ENCODE assay signal across 22 mouse cellular contexts in genomic region chr11:96991501-96991900, GRCm38 (mm10). TPM values are rescaled to one million over a fixed set of nuclear protein-coding genes. Genes with fewer than 3 reads are reported as not detected.
DNase-seq lines count a peak whose midpoint lies in the region; ATAC-seq and TF ChIP-seq lines count a peak whose summit lies in the region.
"Had no signal": no experiment of that assay in that cellular context is flagged by ENCODE, and none has a peak within 500 bp of the region (broad histone marks: within the 10 kb centered on the region; RNA-seq: fewer than 3 reads in every experiment).

No protein-coding gene starts in this region.

- no peak for ATAC-seq in lung, embryonic 15.5 days (ENCODE audit: borderline replicate concordance, extremely low read depth, low FRiP score, low TSS enrichment)
- ATAC-seq in forebrain, postnatal 0 days: no peak
- ATAC-seq: forebrain, embryonic 15.5 days; hindbrain, embryonic 16.5 days; inflammation-experienced regulatory T-cells, adult 6 months had no signal

- H3K4me2 ChIP-seq in lung, embryonic 15.5 days: no peak overlapping the region
- H3K4me2 ChIP-seq in forebrain, postnatal 0 days (ENCODE audit: low read depth): no peak overlapping the region
- H3K4me2 ChIP-seq: embryonic facial prominence, embryonic 12.5 days; forebrain, embryonic 15.5 days; heart, embryonic 13.5 days; hindbrain, embryonic 12.5 days had no signal

- H3K79me2 ChIP-seq in C2C12 (ENCODE audit: control insufficient read depth, insufficient read depth): no peaks in the 10 kb centered on the region

- 56% methylated on average over 5 of the region's 5 CpGs for WGBS in lung, embryonic 15.5 days
- 81% methylated on average over 5 of the region's 5 CpGs for WGBS in forebrain, postnatal 0 days

- peak overlapping the region; percentile 6; the same call in 1 of the 2 replicates for H3K27ac ChIP-seq in lung, embryonic 15.5 days
- H3K27ac ChIP-seq in forebrain, postnatal 0 days (ENCODE audit: low read depth, low read length): no peak overlapping the region
- H3K27ac ChIP-seq: embryonic facial prominence, embryonic 12.5 days; forebrain, embryonic 15.5 days; gastrocnemius, adult 2 months; heart, embryonic 13.5 days; hindbrain, embryonic 12.5 days had no signal

- H3K27me3 ChIP-seq in lung, embryonic 15.5 days: peaks cover 2% of the 10 kb centered on the region; the same call in 1 of the 2 replicates
- no peaks in the 10 kb centered on the region for H3K27me3 ChIP-seq in C2C12 (ENCODE audit: control insufficient read depth, insufficient read depth, insufficient read length)
- H3K27me3 ChIP-seq in forebrain, postnatal 0 days (ENCODE audit: insufficient read depth, low read length): no peaks in the 10 kb centered on the region

- no peaks in the 10 kb centered on the region for H3K9me3 ChIP-seq in lung, embryonic 15.5 days
- H3K9me3 ChIP-seq in forebrain, postnatal 0 days (ENCODE audit: low read length): no peaks in the 10 kb centered on the region
- H3K9me3 ChIP-seq: embryonic facial prominence, embryonic 12.5 days; forebrain, embryonic 15.5 days; heart, embryonic 13.5 days; hindbrain, embryonic 12.5 days had no signal

- H3K79me3 ChIP-seq in C2C12 (ENCODE audit: low read depth): no peaks in the 10 kb centered on the region

- no peak overlapping the region for H3K4me3 ChIP-seq in lung, embryonic 15.5 days
- H3K4me3 ChIP-seq in C2C12 (ENCODE audit: insufficient read depth, poor library complexity, severe bottlenecking): no peak overlapping the region
- H3K4me3 ChIP-seq in forebrain, postnatal 0 days (ENCODE audit: low read depth, low read length): no peak overlapping the region
- H3K4me3 ChIP-seq: embryonic facial prominence, embryonic 12.5 days; forebrain, embryonic 15.5 days; gastrocnemius, adult 2 months; heart, embryonic 13.5 days; hindbrain, embryonic 12.5 days had no signal

- TF ChIP-seq CTCF in C2C12 (IDR thresholded peaks at IDR 0.05; ENCODE audit: control insufficient read depth, insufficient read depth, insufficient read length): no peak
- TF ChIP-seq CTCF in forebrain, postnatal 0 days (IDR thresholded peaks at IDR 0.05; ENCODE audit: low read depth): no peak

- H3K9ac ChIP-seq in lung, embryonic 15.5 days: no peak overlapping the region
- H3K9ac ChIP-seq in forebrain, postnatal 0 days: no peak overlapping the region
- H3K9ac ChIP-seq: embryonic facial prominence, embryonic 12.5 days; forebrain, embryonic 15.5 days; heart, embryonic 13.5 days; hindbrain, embryonic 12.5 days had no signal

- no peak overlapping the region for H3ac ChIP-seq in C2C12 (ENCODE audit: control insufficient read depth, insufficient read length, low read depth)

- H3K36me3 ChIP-seq in lung, embryonic 15.5 days: no peaks in the 10 kb centered on the region
- H3K36me3 ChIP-seq in C2C12 (ENCODE audit: control insufficient read depth, insufficient read depth): no peaks in the 10 kb centered on the region
- H3K36me3 ChIP-seq in forebrain, postnatal 0 days (ENCODE audit: insufficient read depth): no peaks in the 10 kb centered on the region
- H3K36me3 ChIP-seq: embryonic facial prominence, embryonic 12.5 days; forebrain, embryonic 15.5 days; heart, embryonic 13.5 days; hindbrain, embryonic 12.5 days had no signal

- peaks cover 48% of the 10 kb centered on the region for H3K4me1 ChIP-seq in lung, embryonic 15.5 days
- H3K4me1 ChIP-seq in forebrain, postnatal 0 days (ENCODE audit: insufficient read depth): no peaks in the 10 kb centered on the region

- DNase-seq in lung, adult 18-20 months: no peak
- peak; percentile 62 for DNase-seq in brain, adult 2 months (ENCODE audit: low read depth, low spot score)
- DNase-seq in forebrain, postnatal 0 days: no peak
- no peak for DNase-seq in heart, postnatal 4 days
- DNase-seq: adrenal gland, adult 8-10 months; adrenal gland, postnatal 36 days; cerebellum, adult 11-12 months; cerebellum, adult 9-10 months; cerebellum, postnatal 25 days; gastrocnemius, adult 2 months; gastrocnemius, postnatal 25 days; heart, postnatal 36 days had no signal

TF ChIP-seq in C2C12, 6 proteins besides CTCF, POLR2A, EP300 and RAD21:
- peak; percentile 15 for TF ChIP-seq FOSL1 (IDR thresholded peaks at IDR 0.05; ENCODE audit: insufficient read depth, low read length, poor library complexity, severe bottlenecking)
- no peak for TF ChIP-seq MYOD1 (IDR thresholded peaks at IDR 0.05; ENCODE audit: control insufficient read depth, insufficient read length, low read depth)
- no peak for TF ChIP-seq MYOG (IDR thresholded peaks at IDR 0.05; ENCODE audit: control insufficient read depth, extremely low read depth, insufficient read length)

RNA-seq across cellular contexts. Expression of gene Sp2, which starts 8.7 kb away (rescaled TPM):
- polyA plus RNA-seq in lung, embryonic 15.5 days (2015; fragmentation: Nextera tagmentation; extraction: Ambion mirVana): 15.7 and 17.9 TPM in 2 replicates
- 13.9 TPM for polyA plus RNA-seq in C2C12 (2012; fragmentation: generic; extraction: Trizol)
- total RNA-seq in forebrain, postnatal 0 days (2014; rRNA removed): 1.9 and 5.0 TPM in 2 replicates
- polyA plus RNA-seq in forebrain, postnatal 0 days (2015; fragmentation: Nextera tagmentation; extraction: Ambion mirVana): 13.5 and 14.8 TPM in 2 replicates
- 10 to 100 TPM; 18.8 to 19.3 TPM for total RNA-seq in heart, postnatal 4 days (2021)

RNA-seq across cellular contexts. Expression of gene Sp6, which starts 21.7 kb away (rescaled TPM):
- polyA plus RNA-seq in lung, embryonic 15.5 days (2015; fragmentation: Nextera tagmentation; extraction: Ambion mirVana): 0.72 and 0.98 TPM in 2 replicates
- 5.5 TPM for polyA plus RNA-seq in C2C12 (2012; fragmentation: generic; extraction: Trizol)
- total RNA-seq in forebrain, postnatal 0 days (2014; rRNA removed): 0.85 and 0.86 TPM in 2 replicates
- 0.35 and 0.75 TPM in 2 replicates for polyA plus RNA-seq in forebrain, postnatal 0 days (2015; fragmentation: Nextera tagmentation; extraction: Ambion mirVana)
- total RNA-seq in heart, postnatal 4 days (2021): not detected
- polyA plus RNA-seq: forebrain, embryonic 11.5 days; heart, postnatal 0 days had no signal

RNA-seq across cellular contexts. Expression of gene Scrn2, which starts 38.2 kb away (rescaled TPM):
- polyA plus RNA-seq in lung, embryonic 15.5 days (2015; fragmentation: Nextera tagmentation; extraction: Ambion mirVana): 31.2 and 31.9 TPM in 2 replicates
- polyA plus RNA-seq in C2C12 (2012; fragmentation: generic; extraction: Trizol): 21.1 TPM
- 14.8 and 17.9 TPM in 2 replicates for total RNA-seq in forebrain, postnatal 0 days (2014; rRNA removed)
- polyA plus RNA-seq in forebrain, postnatal 0 days (2015; fragmentation: Nextera tagmentation; extraction: Ambion mirVana): 10.2 and 11.3 TPM in 2 replicates
- total RNA-seq in heart, postnatal 4 days (2021): 10 to 100 TPM; 12.1 to 15.3 TPM

RNA-seq across cellular contexts. Expression of gene Pnpo, which starts 47.7 kb away (rescaled TPM):
- polyA plus RNA-seq in lung, embryonic 15.5 days (2015; fragmentation: Nextera tagmentation; extraction: Ambion mirVana): 30.4 and 34.3 TPM in 2 replicates
- polyA plus RNA-seq in C2C12 (2012; fragmentation: generic; extraction: Trizol): 8.5 TPM
- 26.2 and 30.3 TPM in 2 replicates for total RNA-seq in forebrain, postnatal 0 days (2014; rRNA removed)
- polyA plus RNA-seq in forebrain, postnatal 0 days (2015; fragmentation: Nextera tagmentation; extraction: Ambion mirVana): 28.1 and 33.1 TPM in 2 replicates
- 10 to 100 TPM; 10.6 to 16.7 TPM for total RNA-seq in heart, postnatal 4 days (2021)

RNA-seq across cellular contexts. Expression of gene Lrrc46, which starts 49.7 kb away (rescaled TPM):
- polyA plus RNA-seq in lung, embryonic 15.5 days (2015; fragmentation: Nextera tagmentation; extraction: Ambion mirVana): 3.7 and 5.9 TPM in 2 replicates
- 1.0 TPM for polyA plus RNA-seq in C2C12 (2012; fragmentation: generic; extraction: Trizol)
- total RNA-seq in forebrain, postnatal 0 days (2014; rRNA removed): 1.0 and 1.6 TPM in 2 replicates
- 4.9 and 5.8 TPM in 2 replicates for polyA plus RNA-seq in forebrain, postnatal 0 days (2015; fragmentation: Nextera tagmentation; extraction: Ambion mirVana)
- under 1 TPM in 1 of 2 experiments, not detected in 1; 0.38 TPM for total RNA-seq in heart, postnatal 4 days (2021)
- total RNA-seq: gastrocnemius, adult 2 months; heart, postnatal 36 days had no signal
- polyA plus RNA-seq: inflammation-experienced regulatory T-cells, adult 6 months had no signal
